Mouse (Mus musculus): ENCODE results near the gene 4930415O20Rik. TPM values are rescaled to one million over a fixed set of nuclear protein-coding genes. Genes with fewer than 3 reads are reported as not detected.

Gene 4930415O20Rik
- polyA plus RNA-seq, 1 experiment from 2014 or later, result not detected

GRCm38 (mm10) chr15:98632921-98633320, 62.1 kb downstream of the 4930415O20Rik start:
- Histone ChIP-seq H3K27me3 (peaks cover 100% of the 10 kb centered on the region), H3K4me1 (replicated peaks) (peaks cover 35% of the 10 kb centered on the region), H3K9me3 (replicated peaks) (no peaks in the 10 kb centered on the region), H3K27ac (replicated peaks) (no peak overlapping the region), H3K9ac (no peak overlapping the region), H3K36me3 (replicated peaks) (no peaks in the 10 kb centered on the region), H3K4me2 (no peak overlapping the region), H3K4me3 (replicated peaks) (no peak overlapping the region)
- WGBS (ENCODE audit: insufficient replicate concordance), result 2% methylated on average over 4 of the region's 4 CpGs
- ATAC-seq (ENCODE audit: insufficient read depth), result no peak

- no peak overlapping the region for H3K9ac ChIP-seq
- no peak overlapping the region for H3K27ac ChIP-seq (replicated peaks)
- peaks cover 29% of the 10 kb centered on the region for H3K4me1 ChIP-seq (replicated peaks)
- H3K4me2 ChIP-seq, result peak overlapping the region; percentile 87
- H3K36me3 ChIP-seq (replicated peaks), result no peaks in the 10 kb centered on the region
- H3K4me3 ChIP-seq (replicated peaks), result peak overlapping the region; percentile 61
- H3K9me3 ChIP-seq (replicated peaks), result no peaks in the 10 kb centered on the region
- WGBS (ENCODE audit: insufficient replicate concordance), result 1% methylated on average over 25 of the region's 25 CpGs
- peaks cover 98% of the 10 kb centered on the region for H3K27me3 ChIP-seq
- no peak for ATAC-seq (ENCODE audit: insufficient read depth)
Measured at GRCm38 (mm10) chr15:98633822-98634470, 63.1 kb downstream of the 4930415O20Rik start.

- Histone ChIP-seq H3K4me1 (replicated peaks) (peaks cover 26% of the 10 kb centered on the region), H3K4me2 (peak overlapping the region; percentile 87), H3K27me3 (peaks cover 98% of the 10 kb centered on the region), H3K4me3 (replicated peaks) (peak overlapping the region; percentile 61), H3K9ac (no peak overlapping the region), H3K9me3 (replicated peaks) (no peaks in the 10 kb centered on the region), H3K27ac (replicated peaks) (no peak overlapping the region), H3K36me3 (replicated peaks) (no peaks in the 10 kb centered on the region)
- no peak for ATAC-seq (ENCODE audit: insufficient read depth)
- 1% methylated on average over 59 of the region's 65 CpGs for WGBS (ENCODE audit: insufficient replicate concordance)
Measured at GRCm38 (mm10) chr15:98634541-98635081, 63.8 kb downstream of the 4930415O20Rik start.

GRCm38 (mm10) chr15:98635291-98635841, 64.6 kb downstream of the 4930415O20Rik start:
- Histone ChIP-seq H3K4me3 (replicated peaks) (peak overlapping the region; percentile 61), H3K4me2 (peak overlapping the region; percentile 87), H3K27me3 (peaks cover 98% of the 10 kb centered on the region), H3K4me1 (replicated peaks) (peaks cover 26% of the 10 kb centered on the region), H3K27ac (replicated peaks) (no peak overlapping the region), H3K36me3 (replicated peaks) (no peaks in the 10 kb centered on the region), H3K9ac (no peak overlapping the region), H3K9me3 (replicated peaks) (no peaks in the 10 kb centered on the region)
- WGBS (ENCODE audit: insufficient replicate concordance), result 4% methylated on average over 21 of the region's 21 CpGs
- no peak for ATAC-seq (ENCODE audit: insufficient read depth)

- no peaks in the 10 kb centered on the region for H3K36me3 ChIP-seq (replicated peaks)
- no peaks in the 10 kb centered on the region for H3K9me3 ChIP-seq (replicated peaks)
- H3K4me2 ChIP-seq, result no peak overlapping the region
- WGBS (ENCODE audit: insufficient replicate concordance), result 40% methylated on average over 5 of the region's 5 CpGs
- no peak overlapping the region for H3K27ac ChIP-seq (replicated peaks)
- H3K27me3 ChIP-seq, result peaks cover 94% of the 10 kb centered on the region
- H3K4me3 ChIP-seq (replicated peaks), result no peak overlapping the region
- peaks cover 25% of the 10 kb centered on the region for H3K4me1 ChIP-seq (replicated peaks)
- ATAC-seq (ENCODE audit: insufficient read depth), result no peak
- H3K9ac ChIP-seq, result no peak overlapping the region
Measured at GRCm38 (mm10) chr15:98636517-98636916, 65.7 kb downstream of the 4930415O20Rik start.

- 41% methylated on average over 3 of the region's 3 CpGs for WGBS (ENCODE audit: insufficient replicate concordance)
- H3K4me2 ChIP-seq, result no peak overlapping the region
- H3K4me1 ChIP-seq (replicated peaks), result peaks cover 18% of the 10 kb centered on the region
- H3K27me3 ChIP-seq, result peaks cover 88% of the 10 kb centered on the region
- no peak overlapping the region for H3K4me3 ChIP-seq (replicated peaks)
- H3K36me3 ChIP-seq (replicated peaks), result no peaks in the 10 kb centered on the region
- H3K27ac ChIP-seq (replicated peaks), result no peak overlapping the region
- no peak overlapping the region for H3K9ac ChIP-seq
- no peak for ATAC-seq (ENCODE audit: insufficient read depth)
- H3K9me3 ChIP-seq (replicated peaks), result no peaks in the 10 kb centered on the region
Measured at GRCm38 (mm10) chr15:98637155-98637554, 66.4 kb downstream of the 4930415O20Rik start.

Other genes with a start within 250 kb of the 4930415O20Rik start
- not detected in 2 replicates for gene Olfr284, start 230.0 kb upstream of the 4930415O20Rik start, polyA plus RNA-seq (2015; fragmentation: Nextera tagmentation; extraction: Ambion mirVana)
- gene Olfr283, start 190.1 kb upstream of the 4930415O20Rik start, polyA plus RNA-seq (2015; fragmentation: Nextera tagmentation; extraction: Ambion mirVana), result not detected in 2 replicates
- not detected in 2 replicates for gene Olfr282, start 139.8 kb upstream of the 4930415O20Rik start, polyA plus RNA-seq (2015; fragmentation: Nextera tagmentation; extraction: Ambion mirVana)
- not detected in 2 replicates for gene Olfr281, start 118.4 kb upstream of the 4930415O20Rik start, polyA plus RNA-seq (2015; fragmentation: Nextera tagmentation; extraction: Ambion mirVana)
- gene OR5BS1P, start 101.1 kb upstream of the 4930415O20Rik start, polyA plus RNA-seq (2015; fragmentation: Nextera tagmentation; extraction: Ambion mirVana), result not detected in 2 replicates
- gene Lalba, start 88.3 kb upstream of the 4930415O20Rik start, polyA plus RNA-seq (2015; fragmentation: Nextera tagmentation; extraction: Ambion mirVana), result not detected in 2 replicates
- gene Olfr279, start 78.6 kb upstream of the 4930415O20Rik start, polyA plus RNA-seq (2015; fragmentation: Nextera tagmentation; extraction: Ambion mirVana), result not detected in 2 replicates
- gene Kansl2, start 36.7 kb upstream of the 4930415O20Rik start, polyA plus RNA-seq (2015; fragmentation: Nextera tagmentation; extraction: Ambion mirVana), result 32.0 and 35.4 TPM in 2 replicates
- 25.1 and 28.2 TPM in 2 replicates for gene Ccnt1, start 81 bp upstream of the 4930415O20Rik start, polyA plus RNA-seq (2015; fragmentation: Nextera tagmentation; extraction: Ambion mirVana)
- 6.6 and 6.9 TPM in 2 replicates for gene Adcy6, start 39.1 kb downstream of the 4930415O20Rik start, polyA plus RNA-seq (2015; fragmentation: Nextera tagmentation; extraction: Ambion mirVana)
- gene Cacnb3, start 59.8 kb downstream of the 4930415O20Rik start, polyA plus RNA-seq (2015; fragmentation: Nextera tagmentation; extraction: Ambion mirVana), result 0.52 and 0.96 TPM in 2 replicates
- 9.5 and 10.2 TPM in 2 replicates for gene Ddx23, start 91.9 kb downstream of the 4930415O20Rik start, polyA plus RNA-seq (2015; fragmentation: Nextera tagmentation; extraction: Ambion mirVana)
- gene Rnd1, start 106.5 kb downstream of the 4930415O20Rik start, polyA plus RNA-seq (2015; fragmentation: Nextera tagmentation; extraction: Ambion mirVana), result 0.84 and 0.89 TPM in 2 replicates
- not detected in 2 replicates for gene Ccdc65, start 137.2 kb downstream of the 4930415O20Rik start, polyA plus RNA-seq (2015; fragmentation: Nextera tagmentation; extraction: Ambion mirVana)
- 156 and 176 TPM in 2 replicates for gene Fkbp11, start 157.2 kb downstream of the 4930415O20Rik start, polyA plus RNA-seq (2015; fragmentation: Nextera tagmentation; extraction: Ambion mirVana)
- 11.7 and 14.3 TPM in 2 replicates for gene Arf3, start 192.2 kb downstream of the 4930415O20Rik start, polyA plus RNA-seq (2015; fragmentation: Nextera tagmentation; extraction: Ambion mirVana)
- not detected in 2 replicates for gene Wnt10b, start 207.1 kb downstream of the 4930415O20Rik start, polyA plus RNA-seq (2015; fragmentation: Nextera tagmentation; extraction: Ambion mirVana)
- not detected in 2 replicates for gene Wnt1, start 218.9 kb downstream of the 4930415O20Rik start, polyA plus RNA-seq (2015; fragmentation: Nextera tagmentation; extraction: Ambion mirVana)
- gene Ddn, start 238.5 kb downstream of the 4930415O20Rik start, polyA plus RNA-seq (2015; fragmentation: Nextera tagmentation; extraction: Ambion mirVana), result not detected in 2 replicates

Measured in liver, embryonic 15.5 days (tissue).